Mouse (Mus musculus): ENCODE measurements around the gene Hemgn.
A peak's percentile ranks its signal among the peaks of the same experiment; 100 is the strongest.

Gene Hemgn

DNA sequence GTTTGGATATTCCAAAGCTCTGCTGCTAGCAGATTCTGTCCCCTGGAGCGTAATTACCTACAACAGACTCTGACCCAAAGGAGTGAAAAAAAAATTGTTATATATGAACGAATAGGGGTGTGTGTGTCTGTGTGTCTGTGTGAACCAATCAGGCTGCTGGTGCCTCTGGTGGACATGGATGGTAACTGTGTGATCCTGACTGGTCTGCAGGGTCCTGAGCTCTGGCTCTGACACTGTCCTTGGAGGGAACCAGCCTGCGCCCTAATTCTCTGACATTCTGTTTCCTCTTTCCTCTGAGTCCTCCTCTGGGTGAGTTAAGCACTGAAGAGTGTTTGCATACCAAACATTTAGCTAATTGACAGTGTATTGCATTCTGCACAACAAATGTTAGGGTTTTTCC is 4.2 kb upstream of the Hemgn start:
- no peak for DNase-seq (ENCODE audit: low read depth in 2 of 2, low spot score in 2 of 2)

DNA sequence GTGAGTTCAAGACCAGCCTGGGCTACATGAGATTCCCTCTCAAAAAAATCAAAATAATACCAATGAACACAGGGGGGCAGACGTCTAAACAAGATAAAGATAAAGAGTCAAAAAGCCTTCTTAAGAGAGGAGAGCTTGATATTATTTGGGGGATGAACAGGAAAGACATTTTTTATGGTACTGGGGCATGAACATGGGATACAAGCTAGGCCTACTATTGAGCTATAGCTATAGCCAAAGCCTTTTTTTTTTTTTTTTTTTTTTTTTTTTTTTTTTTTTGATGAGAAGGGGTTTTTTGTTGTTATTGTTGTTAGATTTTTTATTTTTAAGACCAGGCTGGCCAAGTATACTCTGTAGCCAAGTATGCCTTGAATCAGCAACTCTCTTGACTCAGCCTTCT is 1.2 kb downstream of the Hemgn start:
- no peak for DNase-seq (ENCODE audit: low read depth in 2 of 2, low spot score in 2 of 2)

DNA sequence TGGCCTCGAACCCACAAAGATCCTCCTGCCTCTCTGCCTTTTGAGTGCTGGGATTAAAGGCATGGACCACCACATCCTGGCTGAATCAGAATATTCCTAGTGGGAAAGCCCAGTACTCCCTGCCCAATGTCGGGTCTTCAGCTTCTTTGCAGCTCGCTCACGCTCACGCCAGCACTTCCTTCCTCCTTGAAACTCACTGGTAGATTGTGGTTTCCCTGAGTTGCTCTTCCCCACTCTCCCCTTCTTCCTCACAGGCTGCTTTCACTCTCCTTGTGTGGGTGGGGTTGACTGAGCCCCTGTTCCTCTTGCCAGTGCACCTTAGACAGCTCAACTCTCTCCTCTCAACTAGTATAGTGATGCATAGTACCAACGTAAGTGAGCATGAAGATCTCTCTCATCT is 1.8 kb downstream of the Hemgn start:
- DNase-seq (ENCODE audit: low read depth in 2 of 2, low spot score in 2 of 2), result peak in 1 of 2 experiments; percentile 38

DNA sequence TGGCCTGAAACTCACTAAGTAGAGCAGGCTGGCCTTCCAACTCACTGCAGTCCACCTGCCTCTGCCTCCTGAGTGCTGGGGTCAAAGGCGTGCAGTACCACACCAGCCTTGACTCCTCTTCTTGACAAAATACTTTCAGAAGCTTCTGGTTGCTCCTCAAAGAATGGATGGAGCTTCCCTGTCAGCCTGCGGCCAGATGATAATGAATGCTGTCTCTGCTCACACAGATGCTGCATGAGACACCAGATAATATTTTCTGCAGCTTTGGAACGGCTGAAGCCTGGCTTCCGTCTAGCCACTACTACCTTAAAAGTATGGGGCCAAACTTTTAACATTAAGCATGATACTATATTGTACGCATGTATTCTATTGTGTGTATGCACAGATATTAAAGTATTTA is 2.6 kb downstream of the Hemgn start:
- DNase-seq (ENCODE audit: low read depth in 2 of 2, low spot score in 2 of 2), result no peak

DNA sequence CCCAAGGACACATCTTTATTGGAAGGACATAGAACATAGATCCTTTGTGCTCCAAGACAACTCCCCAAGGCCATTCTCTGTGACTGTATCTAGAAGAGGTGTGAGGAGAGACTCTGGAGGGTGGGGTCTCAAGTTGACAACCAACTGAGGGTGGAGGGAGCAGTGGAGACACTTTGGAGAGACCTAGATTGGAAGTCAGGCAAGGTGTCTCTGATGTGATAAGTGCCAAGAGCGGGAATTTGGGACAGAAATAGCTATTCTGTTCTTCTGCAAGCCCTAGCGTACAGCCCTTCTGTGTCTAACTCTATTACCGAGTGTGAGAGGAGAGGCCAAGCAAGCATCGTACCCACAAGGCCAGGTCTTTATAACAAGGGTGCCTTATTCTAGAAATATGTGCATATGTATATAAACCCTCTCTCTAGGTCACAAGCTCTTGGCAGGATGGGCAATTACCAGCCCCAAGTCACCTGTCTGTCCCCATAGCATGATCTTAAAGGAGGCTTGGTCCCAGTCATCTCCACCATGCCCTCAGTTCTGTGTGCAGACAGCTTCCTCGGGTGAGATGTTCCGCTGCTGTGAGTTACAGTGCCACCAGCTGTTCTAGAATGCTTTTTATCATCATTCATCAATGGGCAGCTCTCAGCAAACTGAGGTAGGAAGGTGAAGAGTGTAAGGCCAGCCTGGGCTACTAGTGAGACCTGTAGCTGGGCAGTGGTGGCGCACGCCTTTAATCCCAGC is 6.2 kb downstream of the Hemgn start:
- no peak for DNase-seq (ENCODE audit: low read depth in 2 of 2, low spot score in 2 of 2)

DNA sequence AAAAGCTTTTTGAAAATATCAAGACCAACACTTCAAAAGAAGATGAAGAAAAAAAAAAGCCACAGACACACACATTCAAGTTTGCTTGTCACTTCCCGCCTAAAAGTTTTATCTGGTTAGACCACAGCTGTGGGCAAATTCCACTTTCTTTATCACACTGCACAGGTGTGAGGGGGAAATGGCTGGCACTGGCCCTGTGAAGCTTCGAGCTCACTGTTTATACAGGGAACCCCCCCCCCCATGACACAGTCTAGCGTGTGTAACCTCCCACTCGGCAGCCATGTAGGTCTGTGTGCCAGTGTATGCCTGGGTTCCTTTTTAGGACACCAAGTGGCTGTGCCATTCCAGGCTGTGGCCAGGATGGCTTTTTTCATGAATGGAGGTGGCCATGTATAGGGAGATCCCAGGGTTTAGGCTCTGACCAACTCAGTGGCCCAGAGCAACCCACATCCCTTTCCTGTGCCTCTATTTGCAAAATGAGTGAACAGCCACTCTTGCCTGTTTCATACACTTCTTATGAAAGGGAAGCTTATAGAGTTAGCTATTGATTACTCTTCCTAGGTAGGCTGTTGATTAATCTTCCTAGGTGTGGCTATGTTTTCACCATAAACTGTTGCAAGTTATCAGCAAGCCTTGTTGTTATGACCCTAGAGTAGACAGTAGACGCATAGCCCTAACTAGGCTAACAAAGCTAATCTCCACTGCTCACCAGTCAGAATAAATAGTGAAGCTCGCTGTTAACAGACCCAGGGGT is 9.1 kb downstream of the Hemgn start:
- peak; percentile 45 to 68 for DNase-seq (ENCODE audit: low read depth in 2 of 2, low spot score in 2 of 2)

DNA sequence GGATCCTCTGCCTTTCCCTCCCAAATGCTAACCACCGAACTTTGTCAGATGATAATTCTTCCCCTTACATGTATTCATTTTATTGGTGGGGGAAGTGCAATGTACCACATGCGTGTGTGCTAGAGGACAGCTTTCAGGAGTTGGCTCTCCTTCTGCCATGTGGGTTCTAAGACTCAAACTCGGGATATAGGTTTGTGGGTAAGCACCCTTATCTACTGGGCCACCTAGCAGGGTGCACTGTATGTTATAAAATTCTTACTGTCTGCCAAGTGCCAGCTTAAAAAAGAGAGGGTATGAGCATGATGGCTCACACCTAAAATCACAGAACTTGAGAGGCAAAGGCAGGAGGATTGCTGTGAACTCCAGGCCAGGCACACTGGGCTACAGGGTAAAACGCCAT is 14.5 kb downstream of the Hemgn start:
- DNase-seq (ENCODE audit: low read depth in 2 of 2, low spot score in 2 of 2), result no peak

DNA sequence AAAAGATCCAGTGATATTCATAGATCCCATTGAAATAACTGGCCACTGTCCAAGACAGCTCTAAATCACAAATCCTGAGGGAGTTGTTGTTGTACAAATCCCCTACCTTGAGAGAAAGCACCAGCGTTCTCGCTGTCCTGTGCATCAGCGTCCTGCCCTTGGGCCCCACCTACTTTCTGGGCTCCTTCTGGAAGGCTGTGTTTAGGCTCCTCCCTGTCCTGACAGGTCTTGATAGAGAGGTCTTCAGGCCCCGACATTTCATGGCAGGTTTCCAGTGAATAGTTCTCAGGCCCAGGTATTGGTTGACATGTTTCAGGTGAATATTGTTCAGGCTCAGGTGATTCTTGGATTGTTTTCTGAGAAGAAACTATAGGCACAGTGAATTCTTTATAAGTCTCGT is 17.6 kb downstream of the Hemgn start:
- DNase-seq (ENCODE audit: low read depth in 2 of 2, low spot score in 2 of 2), result no peak

DNA sequence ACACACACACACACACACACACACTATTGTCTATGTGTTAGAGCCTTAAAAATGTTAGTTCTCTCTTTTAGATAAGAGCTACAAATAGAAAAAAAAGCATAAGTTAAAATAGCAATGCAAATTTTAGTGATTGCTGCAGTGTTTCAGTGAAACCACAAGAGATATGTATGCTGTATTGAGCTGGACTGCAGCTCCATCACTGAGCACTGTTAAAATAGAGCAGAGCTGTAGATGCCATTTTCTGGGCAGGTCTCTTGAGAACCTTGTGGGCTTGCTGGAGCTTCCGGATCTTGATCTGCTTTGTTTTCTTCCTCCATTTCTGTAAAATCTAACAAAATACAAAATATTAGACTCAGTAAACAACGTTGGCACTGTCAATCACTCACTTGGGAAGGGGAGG is 18.9 kb downstream of the Hemgn start:
- DNase-seq (ENCODE audit: low read depth in 2 of 2, low spot score in 2 of 2), result no peak

DNA sequence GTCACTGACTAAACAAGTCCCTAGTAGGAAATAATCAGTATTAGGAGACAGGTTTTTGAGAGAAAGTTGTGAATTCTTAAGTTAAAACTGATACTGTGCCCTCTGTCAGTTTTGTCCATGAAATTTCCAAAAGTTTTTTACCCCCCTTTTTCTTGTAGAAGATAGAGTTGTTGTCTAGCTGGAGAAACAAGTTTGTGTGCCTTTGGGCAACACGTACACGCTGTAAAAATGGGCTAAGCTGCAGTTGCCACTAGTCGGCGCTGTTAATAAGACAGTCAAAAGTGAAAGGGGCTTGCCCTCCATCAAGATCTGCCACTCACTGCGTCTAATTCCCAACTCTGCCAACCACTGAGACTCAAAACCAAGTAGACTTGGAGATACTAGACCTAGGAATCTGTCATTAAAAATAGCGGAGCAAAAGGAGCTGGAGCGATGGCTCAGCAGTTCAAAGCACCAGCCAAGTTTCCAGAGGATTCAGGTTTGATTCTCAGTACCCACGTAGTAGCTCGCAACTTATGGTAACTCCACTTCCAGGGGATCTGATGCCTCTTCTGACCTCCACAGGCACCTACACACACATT is 22.8 kb downstream of the Hemgn start:
- peak; percentile 81 to 89 for DNase-seq (ENCODE audit: low read depth in 2 of 2, low spot score in 2 of 2)

DNA sequence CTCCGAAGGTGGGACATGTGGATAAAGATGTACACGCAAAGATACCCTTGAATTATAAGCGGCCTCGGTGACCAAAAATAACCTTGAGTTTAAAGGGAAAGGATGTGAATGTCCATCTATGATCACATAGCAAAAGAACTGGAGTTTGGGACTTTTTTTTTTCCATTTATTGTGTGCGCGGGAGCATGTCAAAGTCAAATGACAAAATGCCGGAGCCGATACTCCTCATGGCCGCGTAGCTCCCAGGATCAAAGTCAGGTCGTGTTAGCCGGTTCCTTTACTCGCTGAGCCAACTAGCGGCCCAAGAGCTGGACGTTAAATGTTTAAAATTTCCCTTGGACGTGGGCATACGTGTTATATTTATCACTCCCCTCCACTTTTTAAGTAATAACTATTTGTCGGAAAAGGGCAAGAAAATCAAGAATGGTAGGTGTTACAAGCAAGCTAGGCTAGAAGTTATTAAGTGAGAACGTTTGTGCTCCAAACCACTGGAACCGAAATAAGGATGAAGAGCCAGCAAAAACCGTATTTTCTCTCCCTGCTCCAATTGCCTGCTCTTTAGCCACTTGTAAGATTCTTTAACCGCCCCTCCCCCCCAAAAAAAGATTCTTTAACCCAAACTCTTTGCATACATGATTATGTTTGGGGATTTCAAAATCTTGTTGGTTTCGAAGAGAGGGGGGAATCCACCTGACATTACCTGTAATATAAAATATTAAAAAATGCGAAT is 23.5 kb downstream of the Hemgn start:
- peak in 1 of 2 experiments; percentile 32 for DNase-seq (ENCODE audit: low read depth in 2 of 2, low spot score in 2 of 2)

DNA sequence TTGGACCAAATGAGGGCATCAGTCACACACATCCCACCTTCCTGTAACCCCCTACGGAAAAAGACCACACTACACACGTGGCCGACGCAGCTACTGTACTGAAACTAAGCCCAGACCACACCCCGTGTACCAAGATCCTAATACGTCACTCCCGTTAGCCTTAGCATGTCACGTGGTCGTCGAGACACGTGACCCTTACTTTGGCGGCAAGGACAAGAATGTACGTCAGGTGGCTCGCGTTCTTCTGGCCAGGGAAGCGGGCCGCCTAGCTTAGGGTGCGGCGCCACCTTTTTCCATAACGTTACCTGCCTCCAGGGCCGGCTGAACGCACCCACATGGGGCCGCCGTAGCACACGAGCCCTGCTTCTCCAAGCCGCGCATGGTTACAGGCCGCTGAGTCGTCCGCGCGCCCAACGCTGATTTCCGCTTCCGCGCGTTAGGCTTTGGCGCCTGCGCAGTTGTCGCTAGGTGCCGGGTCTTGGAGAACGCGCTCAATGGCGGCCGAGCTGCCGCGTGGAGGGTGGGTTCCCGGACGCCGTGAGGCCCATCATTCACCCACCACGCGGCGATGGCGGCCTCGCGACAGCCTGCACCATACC is 24.2 kb downstream of the Hemgn start, which contains the start of gene Trmo:
Trmo (minus strand) TSS at position 425 of the 599 bp plus-strand sequence.
- DNase-seq (ENCODE audit: low read depth in 2 of 2, low spot score in 2 of 2), result peak; percentile 92

DNA sequence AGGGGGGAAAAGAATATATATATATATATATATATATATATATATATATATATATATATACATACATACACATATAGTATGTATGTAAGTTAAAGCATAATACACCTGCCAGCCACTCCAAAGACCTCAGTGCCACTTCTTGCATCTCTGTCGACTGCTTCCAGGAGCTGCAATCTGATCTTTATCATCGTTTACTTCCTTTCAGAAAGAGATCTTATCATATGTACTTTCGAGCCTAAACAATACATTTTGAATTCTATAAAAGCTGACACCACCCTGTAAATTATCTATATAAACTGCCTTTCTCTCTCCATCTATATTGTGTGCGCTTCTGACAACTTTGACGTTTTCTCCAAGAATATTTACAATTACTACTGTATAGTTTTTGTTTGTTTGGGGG is 24.8 kb downstream of the Hemgn start:
- no peak for DNase-seq (ENCODE audit: low read depth in 2 of 2, low spot score in 2 of 2)

DNA sequence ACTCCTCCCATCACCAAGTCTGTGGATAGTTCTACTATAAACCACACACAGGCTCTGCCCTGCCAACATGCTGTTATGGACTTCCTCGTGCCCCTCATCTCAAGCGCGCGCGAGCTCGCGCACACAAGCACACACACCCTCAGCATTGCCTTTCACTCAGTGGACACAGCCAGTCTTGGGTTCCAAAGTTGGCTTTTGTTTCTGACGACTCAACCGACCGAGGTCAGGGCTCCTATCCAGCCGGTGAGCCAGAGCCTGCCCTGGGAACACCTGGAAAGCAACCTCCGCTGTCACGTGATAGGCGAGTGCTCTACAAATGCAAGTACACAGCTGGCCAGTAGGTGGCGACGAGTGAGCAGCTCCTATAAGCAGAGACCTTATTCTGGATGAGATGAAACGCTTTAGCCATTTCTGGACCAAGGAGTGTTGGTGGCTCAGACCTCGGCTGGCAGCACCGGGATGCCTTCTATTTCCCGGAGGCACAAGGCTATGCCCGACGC is 38.4 kb downstream of the Hemgn start:
- DNase-seq (ENCODE audit: low read depth in 2 of 2, low spot score in 2 of 2), result peak; percentile 50 to 58

DNA sequence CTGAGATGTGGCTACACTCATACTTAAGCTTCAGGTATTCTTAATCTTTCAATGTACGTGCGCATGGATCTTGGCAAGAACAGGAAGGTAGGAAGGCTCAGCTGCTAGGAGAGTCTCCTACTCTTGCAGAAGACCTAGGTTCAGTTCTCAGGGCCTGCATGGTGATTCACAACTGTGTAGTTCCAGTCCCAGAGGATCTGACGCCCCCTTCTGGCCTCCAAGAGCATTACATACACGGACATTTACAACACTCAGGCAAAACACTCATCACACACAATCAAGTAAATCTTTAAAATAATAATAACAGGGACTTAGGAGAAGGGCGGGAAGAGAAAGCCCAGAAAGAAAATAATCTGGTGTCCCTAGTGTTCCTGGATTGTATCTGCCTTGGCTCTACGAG is 38.9 kb downstream of the Hemgn start:
- peak; percentile 20 to 53 for DNase-seq (ENCODE audit: low read depth in 2 of 2, low spot score in 2 of 2)

DNA sequence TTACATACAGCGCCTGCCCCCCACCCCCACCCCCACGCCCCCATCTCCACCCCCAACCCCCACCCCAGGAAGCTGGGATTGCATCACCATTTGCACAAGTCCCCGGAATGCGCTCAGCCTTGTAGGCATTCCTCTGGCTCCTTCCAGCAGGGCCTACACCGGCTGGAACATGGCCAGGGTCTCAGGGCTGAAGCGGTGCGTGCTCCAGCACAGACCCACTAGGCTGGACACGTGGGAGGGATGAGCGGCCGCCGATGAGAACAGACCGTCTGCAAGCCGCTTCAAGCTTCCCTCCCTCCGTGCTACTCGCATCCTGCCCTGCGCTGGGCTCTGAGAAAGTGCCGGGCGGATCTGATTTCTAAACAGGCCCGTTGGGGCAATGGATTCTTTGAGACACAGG is 42.3 kb downstream of the Hemgn start:
- no peak for DNase-seq (ENCODE audit: low read depth in 2 of 2, low spot score in 2 of 2)

DNA sequence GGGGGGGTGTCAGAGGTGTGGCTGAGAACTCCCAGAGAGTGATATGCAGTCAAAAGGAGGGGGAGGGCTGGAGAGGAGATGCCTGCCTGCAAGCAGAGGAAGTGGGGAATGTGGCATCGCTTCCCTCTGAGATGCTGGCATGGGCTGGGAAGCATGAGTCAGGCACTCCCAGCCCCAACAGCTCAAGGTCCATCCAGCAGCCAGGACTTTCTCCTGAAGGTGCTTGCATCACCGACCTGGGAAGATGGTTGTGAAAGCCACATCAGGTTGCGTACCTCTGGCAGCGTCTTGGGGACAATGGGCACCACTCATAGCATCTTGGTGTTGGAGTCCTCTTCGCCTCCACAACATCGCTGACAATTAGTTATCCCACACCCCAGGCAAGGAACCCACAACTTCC is 42.9 kb downstream of the Hemgn start:
- DNase-seq (ENCODE audit: low read depth in 2 of 2, low spot score in 2 of 2), result no peak

DNA sequence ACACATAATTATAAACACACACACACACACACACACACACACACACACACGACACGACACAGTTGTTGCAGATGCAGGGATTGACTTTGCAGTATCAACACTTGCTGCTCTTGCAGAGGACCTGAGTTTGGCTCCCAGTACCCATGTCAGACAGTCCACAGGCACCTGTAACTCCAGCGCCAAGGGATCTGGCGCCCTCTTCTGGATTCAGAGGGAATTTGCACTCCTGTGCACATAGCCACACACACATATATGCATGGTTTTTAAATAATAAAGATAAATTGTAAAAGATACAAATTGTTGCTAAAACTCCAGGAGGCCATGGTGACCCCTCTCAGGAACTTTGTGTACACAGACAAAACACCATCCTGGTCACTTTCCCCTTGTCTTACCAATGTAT is 44.2 kb downstream of the Hemgn start:
- no peak for DNase-seq (ENCODE audit: low read depth in 2 of 2, low spot score in 2 of 2)

DNA sequence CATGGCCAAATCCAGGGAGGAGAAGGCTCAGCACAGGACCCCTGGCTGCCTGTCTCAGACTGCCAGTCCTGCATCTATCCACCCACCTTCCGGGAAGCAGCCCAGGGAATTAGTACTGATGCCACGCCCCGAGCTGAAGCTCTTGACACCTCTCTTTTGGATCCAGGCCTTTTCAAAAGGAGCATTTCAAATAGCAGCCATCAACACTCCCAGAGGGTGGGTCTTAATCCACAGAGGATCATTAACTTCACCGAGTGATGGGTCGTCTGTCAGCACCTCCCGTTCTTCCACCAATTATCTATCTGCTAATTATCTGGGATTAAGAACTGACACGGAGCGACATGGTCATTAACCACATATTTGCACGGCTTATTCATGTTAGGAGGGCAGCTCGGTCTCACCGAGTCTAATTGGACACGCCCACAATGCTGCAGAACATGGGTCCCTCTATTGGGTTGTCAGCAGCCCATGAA is 45.8 kb downstream of the Hemgn start:
- no peak for DNase-seq (ENCODE audit: low read depth in 2 of 2, low spot score in 2 of 2)

DNA sequence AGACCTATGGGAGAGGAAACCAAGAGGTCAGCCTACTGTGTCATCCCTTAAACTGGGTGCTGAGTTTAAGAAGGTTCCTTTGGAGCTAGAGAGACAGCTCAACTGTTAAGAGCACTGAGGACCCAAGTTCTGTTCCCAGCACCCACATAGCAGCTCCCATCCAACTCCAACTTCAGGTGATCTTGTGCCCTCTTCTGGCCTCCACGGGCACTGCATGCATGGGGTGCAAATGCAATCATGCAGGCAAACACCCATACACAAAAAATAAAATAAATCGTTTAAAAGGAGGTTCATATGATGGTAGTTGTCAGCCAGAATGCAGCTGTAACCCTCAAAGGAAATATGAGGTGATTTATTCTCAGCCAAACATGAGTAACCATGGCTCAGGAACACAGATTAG is 48.9 kb downstream of the Hemgn start:
- DNase-seq (ENCODE audit: low read depth in 2 of 2, low spot score in 2 of 2), result no peak

DNA sequence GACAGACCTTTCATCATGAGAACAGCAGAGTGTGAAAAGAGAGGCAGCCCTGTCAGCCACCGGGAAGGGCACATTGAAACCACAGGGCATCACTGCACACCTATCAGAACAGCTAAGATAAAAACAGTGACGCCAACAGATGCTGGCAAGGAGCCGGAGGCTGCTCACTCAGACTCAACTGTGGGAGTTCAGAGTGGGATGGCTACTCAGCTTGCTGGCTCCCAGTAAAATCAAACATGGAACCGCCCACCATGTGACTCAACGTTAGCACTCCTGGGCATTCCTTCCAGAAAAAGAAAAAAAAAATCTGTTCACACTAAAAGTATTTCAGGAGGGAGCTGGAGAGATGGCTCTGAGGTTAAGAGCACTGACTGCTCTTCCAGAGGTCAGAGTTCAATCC is 52.0 kb downstream of the Hemgn start:
- no peak for DNase-seq (ENCODE audit: low read depth in 2 of 2, low spot score in 2 of 2)

All from CD8-positive naive resting alpha-beta T cell, adult 2 months (primary cell).